ENCODE assay signal across 9 mouse cellular contexts in genomic region chr15:77220137-77220536, GRCm38 (mm10).
DNase-seq lines count a peak whose midpoint lies in the region; ATAC-seq and TF ChIP-seq lines count a peak whose summit lies in the region.
"Had no signal": no experiment of that assay in that cellular context is flagged by ENCODE, and none has a peak within 500 bp of the region (broad histone marks: within the 10 kb centered on the region; RNA-seq: fewer than 3 reads in every experiment).

No protein-coding gene starts in this region.

- no peak for ATAC-seq in hindbrain, postnatal 0 days
- ATAC-seq in hindbrain, embryonic 16.5 days, result no peak
- 0 out of 2 replicates have a peak, but pooled peaks have one; percentile 53 for ATAC-seq in stomach, embryonic 14.5 days (ENCODE audit: insufficient number of reproducible peaks, insufficient read depth, low FRiP score, low read depth)
- no peak for ATAC-seq in forebrain, embryonic 11.5 days (replicated peaks; ENCODE audit: low FRiP score)
- no peak for ATAC-seq in hindbrain, embryonic 11.5 days (ENCODE audit: low FRiP score)

- peak; percentile 46 for TF ChIP-seq CTCF in hindbrain, postnatal 0 days (IDR thresholded peaks at IDR 0.05; ENCODE audit: low read depth)

- H3K4me3 ChIP-seq in hindbrain, postnatal 0 days (ENCODE audit: low read length), result no peak overlapping the region
- H3K4me3 ChIP-seq in hindbrain, embryonic 16.5 days (ENCODE audit: low read length), result no peak overlapping the region
- H3K4me3 ChIP-seq in stomach, embryonic 14.5 days (ENCODE audit: low read depth, low read length), result no peak overlapping the region
- H3K4me3 ChIP-seq in forebrain, embryonic 11.5 days (ENCODE audit: low read depth, low read length), result no peak overlapping the region
- no peak overlapping the region for H3K4me3 ChIP-seq in hindbrain, embryonic 11.5 days (ENCODE audit: low read depth, low read length)
- H3K4me3 ChIP-seq: lung, embryonic 15.5 days had no signal

- DNase-seq in hindbrain, postnatal 0 days (ENCODE audit: low spot score), result no peak
- DNase-seq in adrenal gland, postnatal 10 days, result peak; percentile 77
- DNase-seq in gastrocnemius, postnatal 25 days, result peak; percentile 63
- peak; percentile 53 to 69 for DNase-seq in kidney, postnatal 4 days
- DNase-seq in forebrain, embryonic 11.5 days (ENCODE audit: low spot score), result no peak
- DNase-seq in hindbrain, embryonic 11.5 days (ENCODE audit: low spot score), result no peak

- no peaks in the 10 kb centered on the region for H3K9me3 ChIP-seq in hindbrain, postnatal 0 days (ENCODE audit: low read length)
- H3K9me3 ChIP-seq in hindbrain, embryonic 16.5 days (ENCODE audit: control insufficient read depth, low read length), result no peaks in the 10 kb centered on the region
- H3K9me3 ChIP-seq in stomach, embryonic 14.5 days (ENCODE audit: control insufficient read depth, low read depth, low read length), result no peaks in the 10 kb centered on the region
- no peaks in the 10 kb centered on the region for H3K9me3 ChIP-seq in forebrain, embryonic 11.5 days (ENCODE audit: control insufficient read depth, low read length)
- no peaks in the 10 kb centered on the region for H3K9me3 ChIP-seq in hindbrain, embryonic 11.5 days (ENCODE audit: control insufficient read depth, low read length)
- H3K9me3 ChIP-seq: lung, embryonic 15.5 days had no signal

- no peaks in the 10 kb centered on the region for H3K27me3 ChIP-seq in hindbrain, postnatal 0 days (ENCODE audit: insufficient read depth, low read length)
- no peaks in the 10 kb centered on the region for H3K27me3 ChIP-seq in hindbrain, embryonic 16.5 days (replicated peaks; ENCODE audit: control insufficient read depth, insufficient read depth, low read length)
- H3K27me3 ChIP-seq in stomach, embryonic 14.5 days (ENCODE audit: control insufficient read depth, insufficient read depth, low read length), result no peaks in the 10 kb centered on the region
- H3K27me3 ChIP-seq in forebrain, embryonic 11.5 days (ENCODE audit: control insufficient read depth, insufficient read depth, low read length), result no peaks in the 10 kb centered on the region
- H3K27me3 ChIP-seq in hindbrain, embryonic 11.5 days (ENCODE audit: control insufficient read depth, insufficient read depth, low read length), result no peaks in the 10 kb centered on the region
- H3K27me3 ChIP-seq: lung, embryonic 15.5 days had no signal

- H3K4me2 ChIP-seq in hindbrain, postnatal 0 days (ENCODE audit: low read depth, low read length), result no peak overlapping the region
- H3K4me2 ChIP-seq in hindbrain, embryonic 16.5 days (ENCODE audit: low read length), result no peak overlapping the region
- no peak overlapping the region for H3K4me2 ChIP-seq in stomach, embryonic 14.5 days (replicated peaks; ENCODE audit: low read depth, low read length)
- H3K4me2 ChIP-seq in forebrain, embryonic 11.5 days (ENCODE audit: low read depth, low read length, severe bottlenecking), result no peak overlapping the region
- no peak overlapping the region for H3K4me2 ChIP-seq in hindbrain, embryonic 11.5 days (replicated peaks; ENCODE audit: low read depth, low read length)
- H3K4me2 ChIP-seq: lung, embryonic 15.5 days had no signal

- peaks cover 13% of the 10 kb centered on the region for H3K4me1 ChIP-seq in hindbrain, postnatal 0 days (ENCODE audit: insufficient read depth, low read length)
- peaks cover 7% of the 10 kb centered on the region for H3K4me1 ChIP-seq in hindbrain, embryonic 16.5 days (ENCODE audit: control insufficient read depth, insufficient read depth, low read depth, low read length)
- peaks cover 26% of the 10 kb centered on the region for H3K4me1 ChIP-seq in stomach, embryonic 14.5 days (ENCODE audit: control insufficient read depth, insufficient read depth, low read length)
- peaks cover 7% of the 10 kb centered on the region; the same call in 1 of the 2 replicates for H3K4me1 ChIP-seq in forebrain, embryonic 11.5 days (replicated peaks; ENCODE audit: control insufficient read depth, insufficient read depth, low read length)
- peaks cover 5% of the 10 kb centered on the region; the same call in 1 of the 2 replicates for H3K4me1 ChIP-seq in hindbrain, embryonic 11.5 days (replicated peaks; ENCODE audit: control insufficient read depth, insufficient read depth, low read length)

- no peaks in the 10 kb centered on the region for H3K36me3 ChIP-seq in hindbrain, postnatal 0 days (ENCODE audit: insufficient read depth, low read length)
- no peaks in the 10 kb centered on the region for H3K36me3 ChIP-seq in hindbrain, embryonic 16.5 days (ENCODE audit: control insufficient read depth, insufficient read depth, low read length)
- H3K36me3 ChIP-seq in stomach, embryonic 14.5 days (ENCODE audit: control insufficient read depth, insufficient read depth, low read length), result no peaks in the 10 kb centered on the region
- no peaks in the 10 kb centered on the region for H3K36me3 ChIP-seq in forebrain, embryonic 11.5 days (ENCODE audit: control insufficient read depth, insufficient read depth, low read length)
- no peaks in the 10 kb centered on the region for H3K36me3 ChIP-seq in hindbrain, embryonic 11.5 days (ENCODE audit: control insufficient read depth, insufficient read depth, low read length)
- H3K36me3 ChIP-seq: lung, embryonic 15.5 days had no signal

- no peak overlapping the region for H3K9ac ChIP-seq in hindbrain, postnatal 0 days (replicated peaks; ENCODE audit: low read length)
- no peak overlapping the region for H3K9ac ChIP-seq in hindbrain, embryonic 16.5 days (ENCODE audit: low read depth, low read length)
- H3K9ac ChIP-seq in stomach, embryonic 14.5 days (replicated peaks; ENCODE audit: low read depth, low read length), result no peak overlapping the region
- H3K9ac ChIP-seq in forebrain, embryonic 11.5 days (ENCODE audit: low read length), result no peak overlapping the region
- no peak overlapping the region for H3K9ac ChIP-seq in hindbrain, embryonic 11.5 days (ENCODE audit: low read depth, low read length)
- H3K9ac ChIP-seq: lung, embryonic 15.5 days had no signal

- no peak overlapping the region for H3K27ac ChIP-seq in hindbrain, postnatal 0 days
- no peak overlapping the region for H3K27ac ChIP-seq in hindbrain, embryonic 16.5 days (ENCODE audit: low read depth, low read length)
- H3K27ac ChIP-seq in stomach, embryonic 14.5 days (ENCODE audit: low read length), result no peak overlapping the region
- no peak overlapping the region for H3K27ac ChIP-seq in forebrain, embryonic 11.5 days (ENCODE audit: low read depth, low read length)
- no peak overlapping the region for H3K27ac ChIP-seq in hindbrain, embryonic 11.5 days (ENCODE audit: low read depth, low read length)
- H3K27ac ChIP-seq: lung, embryonic 15.5 days had no signal

Comparison
In these comparisons a context has a peak if more than half of its experiments do, and no peak if none do; other contexts are left out.
1. DNase-seq: peak in adrenal gland, postnatal 10 days (single experiment), gastrocnemius, postnatal 25 days (single experiment) and kidney, postnatal 4 days (2 of 2); none in hindbrain, postnatal 0 days (single experiment), forebrain, embryonic 11.5 days (single experiment) and hindbrain, embryonic 11.5 days (single experiment).